8 mouse cellular contexts compared by ENCODE assay signal in the genomic region with DNA sequence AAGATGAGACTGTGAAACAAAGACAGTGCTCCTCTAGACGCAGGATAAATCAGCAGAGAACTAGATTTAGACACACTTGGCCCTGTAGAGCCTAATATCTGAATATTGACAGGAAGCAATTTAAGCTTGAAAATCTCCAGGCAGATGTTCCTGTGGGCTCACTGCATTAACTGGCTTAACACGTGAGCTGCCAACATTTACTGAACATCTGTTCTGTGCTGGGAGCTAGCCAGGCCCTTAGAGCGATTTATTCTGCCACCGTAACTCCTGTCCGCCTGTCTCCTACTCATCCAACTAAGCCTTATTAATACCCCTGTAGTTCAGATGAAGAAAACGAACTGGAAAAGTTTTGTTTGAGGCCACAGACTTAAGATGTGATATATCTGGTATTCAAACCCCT. TPM values are rescaled to one million over a fixed set of nuclear protein-coding genes. Genes with fewer than 3 reads are reported as not detected.
A peak's percentile ranks its signal among the peaks of the same experiment; 100 is the strongest.
DNase-seq lines count a peak whose midpoint lies in the region; ATAC-seq and TF ChIP-seq lines count a peak whose summit lies in the region.

No protein-coding gene starts in this region.

- no peak for TF ChIP-seq POLR2A in MEL (IDR thresholded peaks at IDR 0.05; ENCODE audit: control insufficient read depth in 1 of 2, insufficient read depth in 1 of 2, low read depth in 1 of 2, low read length in 2 of 2, poor library complexity in 1 of 2)

- no peak overlapping the region for H3K27ac ChIP-seq in heart, embryonic 15.5 days
- no peak overlapping the region for H3K27ac ChIP-seq in MEL (ENCODE audit: control insufficient read depth, low read depth, low read length)
- H3K27ac ChIP-seq in forebrain, postnatal 0 days (ENCODE audit: low read depth, low read length) = no peak overlapping the region
- no peak overlapping the region for H3K27ac ChIP-seq in midbrain, embryonic 12.5 days (replicated peaks)

- H3K9ac ChIP-seq in heart, embryonic 15.5 days = peak overlapping the region; percentile 88
- H3K9ac ChIP-seq in MEL (ENCODE audit: control insufficient read depth, low read depth, low read length, poor library complexity, severe bottlenecking) = peak overlapping the region; percentile 93
- peak overlapping the region; percentile 81 for H3K9ac ChIP-seq in forebrain, postnatal 0 days
- H3K9ac ChIP-seq in midbrain, embryonic 12.5 days (replicated peaks) = peak overlapping the region; percentile 91

- TF ChIP-seq EP300 in MEL (IDR thresholded peaks at IDR 0.05; ENCODE audit: low read depth in 1 of 2, low read length in 2 of 2) = no peak

- peaks cover 30% of the 10 kb centered on the region for H3K4me1 ChIP-seq in heart, embryonic 15.5 days (replicated peaks)
- peaks cover 2 to 21% of the 10 kb centered on the region in 2 experiments; a peak in 2 of 4 replicates for H3K4me1 ChIP-seq in MEL (ENCODE audit: control insufficient read depth in 1 of 2, insufficient read depth in 2 of 2, low read length in 2 of 2)
- peaks cover 22% of the 10 kb centered on the region; the same call in 1 of the 2 replicates for H3K4me1 ChIP-seq in forebrain, postnatal 0 days (ENCODE audit: insufficient read depth)
- peaks cover 27% of the 10 kb centered on the region for H3K4me1 ChIP-seq in midbrain, embryonic 12.5 days

- H3K4me3 ChIP-seq in heart, embryonic 15.5 days = peak overlapping the region; percentile 83
- peak overlapping the region; percentile 79 to 95 for H3K4me3 ChIP-seq in MEL (ENCODE audit: control insufficient read depth in 1 of 2, insufficient read depth in 1 of 2, low read depth in 2 of 2, low read length in 2 of 2)
- H3K4me3 ChIP-seq in forebrain, postnatal 0 days (ENCODE audit: low read depth, low read length) = peak overlapping the region; percentile 89
- peak overlapping the region; percentile 94 for H3K4me3 ChIP-seq in midbrain, embryonic 12.5 days

- no peaks in the 10 kb centered on the region for H3K9me3 ChIP-seq in heart, embryonic 15.5 days (replicated peaks)
- no peaks in the 10 kb centered on the region for H3K9me3 ChIP-seq in MEL (replicated peaks; ENCODE audit: insufficient read depth, low read length)
- no peaks in the 10 kb centered on the region for H3K9me3 ChIP-seq in forebrain, postnatal 0 days (ENCODE audit: low read length)
- H3K9me3 ChIP-seq in midbrain, embryonic 12.5 days = no peaks in the 10 kb centered on the region

- peaks cover 44% of the 10 kb centered on the region for H3K79me2 ChIP-seq in MEL (ENCODE audit: control insufficient read depth, insufficient read depth, low read length, poor library complexity)

- no peak for TF ChIP-seq RAD21 in MEL (IDR thresholded peaks at IDR 0.05; ENCODE audit: low read depth, low read length)

- WGBS in heart, embryonic 15.5 days = 8% methylated on average over 6 of the region's 6 CpGs
- WGBS in forebrain, postnatal 0 days = 13% methylated on average over 6 of the region's 6 CpGs
- WGBS in midbrain, embryonic 12.5 days = 19% methylated on average over 6 of the region's 6 CpGs

- peaks cover 56% of the 10 kb centered on the region for H3K36me3 ChIP-seq in heart, embryonic 15.5 days
- H3K36me3 ChIP-seq in MEL (ENCODE audit: control insufficient read depth in 1 of 2, insufficient read depth in 2 of 2, low read length in 2 of 2) = peaks cover 19 to 21% of the 10 kb centered on the region in 2 experiments
- H3K36me3 ChIP-seq in forebrain, postnatal 0 days (ENCODE audit: insufficient read depth) = peaks cover 42% of the 10 kb centered on the region
- peaks cover 58% of the 10 kb centered on the region for H3K36me3 ChIP-seq in midbrain, embryonic 12.5 days

- no peak for TF ChIP-seq CTCF in MEL (IDR thresholded peaks at IDR 0.05 in 2 of 3, conservative IDR thresholded peaks at IDR 0.05 in 1 of 3; ENCODE audit: control insufficient read depth in 1 of 3, insufficient read depth in 1 of 3, low read depth in 2 of 3, low read length in 3 of 3, poor library complexity in 1 of 3, severe bottlenecking in 1 of 3)
- TF ChIP-seq CTCF in forebrain, postnatal 0 days (IDR thresholded peaks at IDR 0.05; ENCODE audit: low read depth) = no peak

- H3K27me3 ChIP-seq in heart, embryonic 15.5 days = no peaks in the 10 kb centered on the region
- no peaks in the 10 kb centered on the region for H3K27me3 ChIP-seq in MEL (ENCODE audit: control insufficient read depth in 1 of 2, insufficient read depth in 2 of 2, low read length in 2 of 2)
- H3K27me3 ChIP-seq in forebrain, postnatal 0 days (ENCODE audit: insufficient read depth, low read length) = no peaks in the 10 kb centered on the region
- H3K27me3 ChIP-seq in midbrain, embryonic 12.5 days = no peaks in the 10 kb centered on the region

- peak overlapping the region; percentile 75 for H3K4me2 ChIP-seq in heart, embryonic 15.5 days
- H3K4me2 ChIP-seq in forebrain, postnatal 0 days (ENCODE audit: low read depth) = peak overlapping the region; percentile 84
- H3K4me2 ChIP-seq in midbrain, embryonic 12.5 days (replicated peaks) = peak overlapping the region; percentile 93

- ATAC-seq in heart, embryonic 15.5 days (replicated peaks; ENCODE audit: insufficient number of reproducible peaks, insufficient read depth, low FRiP score, low read depth) = no peak
- no peak for ATAC-seq in forebrain, postnatal 0 days
- no peak for ATAC-seq in midbrain, embryonic 12.5 days (ENCODE audit: low FRiP score, low read depth)
- ATAC-seq in CD4-positive, CD25-positive, alpha-beta regulatory T cell, adult 4 months = no peak

- DNase-seq in heart, adult 9 months (ENCODE audit: low spot score in 2 of 2) = no peak
- peak; percentile 53 for DNase-seq in MEL (ENCODE audit: low read depth, low spot score)
- DNase-seq in forebrain, postnatal 0 days = no peak
- no peak for DNase-seq in B cell, adult 2 months
- DNase-seq in kidney, postnatal 25 days = no peak

TF ChIP-seq in MEL, 35 proteins besides CTCF, POLR2A, EP300 and RAD21 (continues in another document):
- TF ChIP-seq UBTF (IDR thresholded peaks at IDR 0.05; ENCODE audit: borderline replicate concordance, insufficient read depth, low read depth, low read length) (no peak), POLR2AphosphoS5 (IDR thresholded peaks at IDR 0.05; ENCODE audit: borderline replicate concordance, low read depth, low read length) (no peak)

RNA-seq across cellular contexts. Expression of gene Pdap1, which starts 1.2 kb away (rescaled TPM):
- 52.1 and 65.4 TPM in 2 replicates for polyA plus RNA-seq in heart, embryonic 15.5 days (2015; fragmentation: Nextera tagmentation; extraction: Ambion mirVana)
- total RNA-seq in MEL (2012; rRNA removed) = 104 and 106 TPM in 2 replicates
- polyA plus RNA-seq in MEL (2012; ENCODE audit: insufficient read depth in 1 of 2, insufficient read length in 2 of 2, low read depth in 1 of 2, low replicate concordance in 2 of 2, missing spikeins in 1 of 2) = 100 to 1,000 TPM in 1 of 2 experiments, not detected in 1; 301 TPM
- 65.9 and 66.4 TPM in 2 replicates for total RNA-seq in forebrain, postnatal 0 days (2014; rRNA removed)
- polyA plus RNA-seq in forebrain, postnatal 0 days (2015; fragmentation: Nextera tagmentation; extraction: Ambion mirVana) = 135 and 140 TPM in 2 replicates
- 131 and 138 TPM in 2 replicates for polyA plus RNA-seq in midbrain, embryonic 12.5 days (2016; fragmentation: Nextera tagmentation; extraction: Ambion mirVana)
- polyA plus RNA-seq in CD4-positive, CD25-positive, alpha-beta regulatory T cell, adult 4 months (2017; shearing (Covaris generic)) = 10 to 100 TPM; 31.1 to 50.9 TPM

RNA-seq across cellular contexts. Expression of gene Bud31, which starts 1.3 kb away (rescaled TPM):
- polyA plus RNA-seq in heart, embryonic 15.5 days (2015; fragmentation: Nextera tagmentation; extraction: Ambion mirVana) = 113 and 116 TPM in 2 replicates
- 203 and 207 TPM in 2 replicates for total RNA-seq in MEL (2012; rRNA removed)
- 100 to 1,000 TPM in 1 of 2 experiments, not detected in 1; 193 TPM for polyA plus RNA-seq in MEL (2012; ENCODE audit: insufficient read depth in 1 of 2, insufficient read length in 2 of 2, low read depth in 1 of 2, low replicate concordance in 2 of 2, missing spikeins in 1 of 2)
- 127 and 138 TPM in 2 replicates for total RNA-seq in forebrain, postnatal 0 days (2014; rRNA removed)
- polyA plus RNA-seq in forebrain, postnatal 0 days (2015; fragmentation: Nextera tagmentation; extraction: Ambion mirVana) = 166 and 206 TPM in 2 replicates
- polyA plus RNA-seq in midbrain, embryonic 12.5 days (2016; fragmentation: Nextera tagmentation; extraction: Ambion mirVana) = 228 and 230 TPM in 2 replicates
- polyA plus RNA-seq in CD4-positive, CD25-positive, alpha-beta regulatory T cell, adult 4 months (2017; shearing (Covaris generic)) = 100 to 1,000 TPM; 105 to 106 TPM

RNA-seq across cellular contexts. Expression of gene Arpc1b, which starts 24.8 kb away (rescaled TPM):
- 214 and 308 TPM in 2 replicates for polyA plus RNA-seq in heart, embryonic 15.5 days (2015; fragmentation: Nextera tagmentation; extraction: Ambion mirVana)
- total RNA-seq in MEL (2012; rRNA removed) = 432 and 582 TPM in 2 replicates
- 100 to 1,000 TPM; 143 to 708 TPM for polyA plus RNA-seq in MEL (2012; ENCODE audit: insufficient read depth in 1 of 2, insufficient read length in 2 of 2, low read depth in 1 of 2, low replicate concordance in 2 of 2, missing spikeins in 1 of 2)
- 28.6 and 34.2 TPM in 2 replicates for total RNA-seq in forebrain, postnatal 0 days (2014; rRNA removed)
- polyA plus RNA-seq in forebrain, postnatal 0 days (2015; fragmentation: Nextera tagmentation; extraction: Ambion mirVana) = 59.9 and 67.1 TPM in 2 replicates
- 69.2 and 82.3 TPM in 2 replicates for polyA plus RNA-seq in midbrain, embryonic 12.5 days (2016; fragmentation: Nextera tagmentation; extraction: Ambion mirVana)
- 1,000 to 10,000 TPM in 1 of 2 experiments, 100 to 1,000 TPM in 1; 777 to 1,415 TPM for polyA plus RNA-seq in CD4-positive, CD25-positive, alpha-beta regulatory T cell, adult 4 months (2017; shearing (Covaris generic))

RNA-seq across cellular contexts. Expression of gene Ptcd1, which starts 28.1 kb away (rescaled TPM):
- 11.9 and 15.8 TPM in 2 replicates for polyA plus RNA-seq in heart, embryonic 15.5 days (2015; fragmentation: Nextera tagmentation; extraction: Ambion mirVana)
- total RNA-seq in MEL (2012; rRNA removed) = 20.4 and 21.0 TPM in 2 replicates
- polyA plus RNA-seq in MEL (2012; ENCODE audit: insufficient read depth in 1 of 2, insufficient read length in 2 of 2, low read depth in 1 of 2, low replicate concordance in 2 of 2, missing spikeins in 1 of 2) = 10 to 100 TPM in 1 of 2 experiments, not detected in 1; 22.3 TPM
- total RNA-seq in forebrain, postnatal 0 days (2014; rRNA removed) = 30.1 and 32.6 TPM in 2 replicates
- polyA plus RNA-seq in forebrain, postnatal 0 days (2015; fragmentation: Nextera tagmentation; extraction: Ambion mirVana) = 20.4 and 21.7 TPM in 2 replicates
- polyA plus RNA-seq in midbrain, embryonic 12.5 days (2016; fragmentation: Nextera tagmentation; extraction: Ambion mirVana) = 22.7 and 23.3 TPM in 2 replicates
- 10 to 100 TPM; 13.6 to 28.7 TPM for polyA plus RNA-seq in CD4-positive, CD25-positive, alpha-beta regulatory T cell, adult 4 months (2017; shearing (Covaris generic))

RNA-seq across cellular contexts. Expression of gene Cpsf4, which starts 28.2 kb away (rescaled TPM):
- polyA plus RNA-seq in heart, embryonic 15.5 days (2015; fragmentation: Nextera tagmentation; extraction: Ambion mirVana) = 20.9 and 28.2 TPM in 2 replicates
- total RNA-seq in MEL (2012; rRNA removed) = 72.0 and 75.3 TPM in 2 replicates
- 10 to 100 TPM in 1 of 2 experiments, not detected in 1; 88.2 TPM for polyA plus RNA-seq in MEL (2012; ENCODE audit: insufficient read depth in 1 of 2, insufficient read length in 2 of 2, low read depth in 1 of 2, low replicate concordance in 2 of 2, missing spikeins in 1 of 2)
- 47.9 and 52.7 TPM in 2 replicates for total RNA-seq in forebrain, postnatal 0 days (2014; rRNA removed)
- polyA plus RNA-seq in forebrain, postnatal 0 days (2015; fragmentation: Nextera tagmentation; extraction: Ambion mirVana) = 38.1 and 39.2 TPM in 2 replicates
- 65.1 and 65.4 TPM in 2 replicates for polyA plus RNA-seq in midbrain, embryonic 12.5 days (2016; fragmentation: Nextera tagmentation; extraction: Ambion mirVana)
- polyA plus RNA-seq in CD4-positive, CD25-positive, alpha-beta regulatory T cell, adult 4 months (2017; shearing (Covaris generic)) = 10 to 100 TPM; 15.6 to 19.6 TPM
